Mouse (Mus musculus) adrenal gland, adult 2 months (tissue): ENCODE results near the gene Abca7. TPM values are rescaled to one million over a fixed set of nuclear protein-coding genes. Genes with fewer than 3 reads are reported as not detected.

Experiments
- polyA plus RNA-seq: library from polyadenylated mRNA; depleted of rRNA; stranded (reverse); fragments of >200 nt; gene quantifications from 2 replicates; pipeline ENCODE4 v1.2.3, GENCODE M21; 2012; rRNA removed
- total RNA-seq, 2 experiments: library from RNA; stranded (reverse); gene quantifications; 2 replicates each; pipeline ENCODE4 v1.2.3; 2021

The Abca7 gene
- total and polyA plus RNA-seq, 3 experiments, result 18.4 to 28.6 (median 22.9) TPM

Other genes with a start within 250 kb of the Abca7 start
Only the 30 nearest of the 33 such genes appear.
- 10 to 100 TPM; 51.6 to 51.8 TPM for gene Rnf126, start 229.5 kb upstream of the Abca7 start, total RNA-seq
- gene Rnf126, start 229.5 kb upstream of the Abca7 start, polyA plus RNA-seq, result 222 and 226 TPM in 2 replicates
- 10 to 100 TPM in 1 of 2 experiments, 1 to 10 TPM in 1; 10.0 to 37.2 TPM for gene Fstl3, start 219.2 kb upstream of the Abca7 start, total RNA-seq
- 47.0 and 74.7 TPM in 2 replicates for gene Fstl3, start 219.2 kb upstream of the Abca7 start, polyA plus RNA-seq
- under 1 TPM in 1 of 2 experiments, not detected in 1; 0.21 TPM for gene Prss57, start 205.5 kb upstream of the Abca7 start, total RNA-seq
- gene Prss57, start 205.5 kb upstream of the Abca7 start, polyA plus RNA-seq, result 0.28 TPM in 1 of 2 replicates, not detected in the other
- gene Palm, start 202.9 kb upstream of the Abca7 start, total RNA-seq, result 100 to 1,000 TPM in 1 of 2 experiments, 10 to 100 TPM in 1; 68.1 to 105 TPM
- gene Palm, start 202.9 kb upstream of the Abca7 start, polyA plus RNA-seq, result 138 and 146 TPM in 2 replicates
- under 1 TPM; 0.31 to 0.32 TPM for gene Misp, start 175.5 kb upstream of the Abca7 start, total RNA-seq
- gene Misp, start 175.5 kb upstream of the Abca7 start, polyA plus RNA-seq, result 0.03 and 0.10 TPM in 2 replicates
- 100 to 1,000 TPM; 217 to 332 TPM for gene Ptbp1, start 142.1 kb upstream of the Abca7 start, total RNA-seq
- 175 and 259 TPM in 2 replicates for gene Ptbp1, start 142.1 kb upstream of the Abca7 start, polyA plus RNA-seq
- gene Prtn3, start 122.0 kb upstream of the Abca7 start, total RNA-seq, result under 1 TPM; 0.62 to 0.63 TPM
- 3.4 and 4.1 TPM in 2 replicates for gene Prtn3, start 122.0 kb upstream of the Abca7 start, polyA plus RNA-seq
- 1 to 10 TPM; 1.2 to 2.2 TPM for gene Plppr3, start 121.9 kb upstream of the Abca7 start, total RNA-seq
- gene Plppr3, start 121.9 kb upstream of the Abca7 start, polyA plus RNA-seq, result 4.2 and 4.6 TPM in 2 replicates
- gene Elane, start 110.2 kb upstream of the Abca7 start, total RNA-seq, result under 1 TPM; 0.49 to 0.79 TPM
- 0.34 and 1.1 TPM in 2 replicates for gene Elane, start 110.2 kb upstream of the Abca7 start, polyA plus RNA-seq
- gene Cfd, start 105.6 kb upstream of the Abca7 start, total RNA-seq, result 1,000 to 10,000 TPM; 2,358 to 4,405 TPM
- 4,988 and 13,425 TPM in 2 replicates for gene Cfd, start 105.6 kb upstream of the Abca7 start, polyA plus RNA-seq
- gene Med16, start 87.6 kb upstream of the Abca7 start, total RNA-seq, result 10 to 100 TPM; 38.4 to 43.0 TPM
- 126 and 132 TPM in 2 replicates for gene Med16, start 87.6 kb upstream of the Abca7 start, polyA plus RNA-seq
- gene Gm26602, start 85.6 kb upstream of the Abca7 start, total RNA-seq, result not detected
- not detected in 2 replicates for gene Gm26602, start 85.6 kb upstream of the Abca7 start, polyA plus RNA-seq
- 1 to 10 TPM; 1.4 TPM for gene Kiss1r, start 79.5 kb upstream of the Abca7 start, total RNA-seq
- gene Kiss1r, start 79.5 kb upstream of the Abca7 start, polyA plus RNA-seq, result 11.8 and 15.1 TPM in 2 replicates
- gene R3hdm4, start 75.3 kb upstream of the Abca7 start, total RNA-seq, result 10 to 100 TPM; 87.8 to 93.5 TPM
- gene R3hdm4, start 75.3 kb upstream of the Abca7 start, polyA plus RNA-seq, result 197 and 231 TPM in 2 replicates
- 1 to 10 TPM; 4.6 to 6.5 TPM for gene Arid3a, start 69.5 kb upstream of the Abca7 start, total RNA-seq
- gene Arid3a, start 69.5 kb upstream of the Abca7 start, polyA plus RNA-seq, result 5.9 and 9.1 TPM in 2 replicates
- gene Wdr18, start 36.3 kb upstream of the Abca7 start, total RNA-seq, result 10 to 100 TPM; 29.4 to 31.5 TPM
- gene Wdr18, start 36.3 kb upstream of the Abca7 start, polyA plus RNA-seq, result 66.1 and 66.8 TPM in 2 replicates
- under 1 TPM in 1 of 2 experiments, not detected in 1; 0.31 TPM for gene Grin3b, start 25.8 kb upstream of the Abca7 start, total RNA-seq
- 0.09 and 0.17 TPM in 2 replicates for gene Grin3b, start 25.8 kb upstream of the Abca7 start, polyA plus RNA-seq
- gene Tmem259, start 12.2 kb upstream of the Abca7 start, total RNA-seq, result 100 to 1,000 TPM; 142 to 143 TPM
- 619 and 624 TPM in 2 replicates for gene Tmem259, start 12.2 kb upstream of the Abca7 start, polyA plus RNA-seq
- 10 to 100 TPM; 29.5 to 50.1 TPM for gene Cnn2, start 7.9 kb upstream of the Abca7 start, total RNA-seq
- gene Cnn2, start 7.9 kb upstream of the Abca7 start, polyA plus RNA-seq, result 53.0 and 58.8 TPM in 2 replicates
- gene Arhgap45, start 20.2 kb downstream of the Abca7 start, total RNA-seq, result 1 to 10 TPM; 3.9 to 6.7 TPM
- gene Arhgap45, start 20.2 kb downstream of the Abca7 start, polyA plus RNA-seq, result 11.0 and 14.6 TPM in 2 replicates
- 100 to 1,000 TPM in 1 of 2 experiments, 10 to 100 TPM in 1; 97.3 to 106 TPM for gene Polr2e, start 43.3 kb downstream of the Abca7 start, total RNA-seq
- gene Polr2e, start 43.3 kb downstream of the Abca7 start, polyA plus RNA-seq, result 111 and 122 TPM in 2 replicates
- gene Gpx4, start 50.7 kb downstream of the Abca7 start, total RNA-seq, result 1,000 to 10,000 TPM; 1,287 to 1,377 TPM
- 1,827 and 2,443 TPM in 2 replicates for gene Gpx4, start 50.7 kb downstream of the Abca7 start, polyA plus RNA-seq
- 10 to 100 TPM; 38.5 to 59.3 TPM for gene Sbno2, start 109.1 kb downstream of the Abca7 start, total RNA-seq
- 102 and 120 TPM in 2 replicates for gene Sbno2, start 109.1 kb downstream of the Abca7 start, polyA plus RNA-seq
- gene Stk11, start 119.3 kb downstream of the Abca7 start, total RNA-seq, result 100 to 1,000 TPM; 153 to 156 TPM
- 151 and 159 TPM in 2 replicates for gene Stk11, start 119.3 kb downstream of the Abca7 start, polyA plus RNA-seq
- 100 to 1,000 TPM; 654 to 778 TPM for gene Atp5d, start 142.1 kb downstream of the Abca7 start, total RNA-seq
- gene Atp5d, start 142.1 kb downstream of the Abca7 start, polyA plus RNA-seq, result 5,895 and 6,727 TPM in 2 replicates
- gene Cbarp, start 144.3 kb downstream of the Abca7 start, total RNA-seq, result 100 to 1,000 TPM in 1 of 2 experiments, 10 to 100 TPM in 1; 74.5 to 118 TPM
- 84.3 and 84.6 TPM in 2 replicates for gene Cbarp, start 144.3 kb downstream of the Abca7 start, polyA plus RNA-seq
- 100 to 1,000 TPM in 1 of 2 experiments, 10 to 100 TPM in 1; 75.8 to 115 TPM for gene Midn, start 151.8 kb downstream of the Abca7 start, total RNA-seq
- gene Midn, start 151.8 kb downstream of the Abca7 start, polyA plus RNA-seq, result 233 and 269 TPM in 2 replicates
- gene Cirbp, start 169.5 kb downstream of the Abca7 start, total RNA-seq, result 10 to 100 TPM; 30.6 to 77.0 TPM
- 108 and 152 TPM in 2 replicates for gene Cirbp, start 169.5 kb downstream of the Abca7 start, polyA plus RNA-seq
- gene 1600002K03Rik, start 176.4 kb downstream of the Abca7 start, total RNA-seq, result 10 to 100 TPM; 14.0 to 21.7 TPM
- 25.9 and 34.5 TPM in 2 replicates for gene 1600002K03Rik, start 176.4 kb downstream of the Abca7 start, polyA plus RNA-seq
- 1 to 10 TPM; 1.8 to 5.2 TPM for gene Efna2, start 183.0 kb downstream of the Abca7 start, total RNA-seq
- gene Efna2, start 183.0 kb downstream of the Abca7 start, polyA plus RNA-seq, result 10.2 and 15.6 TPM in 2 replicates